Mouse (Mus musculus) kidney, adult 8-10 months (tissue): Measurements from ENCODE around the gene Crp.

ENCODE experiments used
- DNase-seq, 2 experiments: peaks; one replicate each; pipeline ENCODE4 v3.0.0; 2022

Crp gene

DNA sequence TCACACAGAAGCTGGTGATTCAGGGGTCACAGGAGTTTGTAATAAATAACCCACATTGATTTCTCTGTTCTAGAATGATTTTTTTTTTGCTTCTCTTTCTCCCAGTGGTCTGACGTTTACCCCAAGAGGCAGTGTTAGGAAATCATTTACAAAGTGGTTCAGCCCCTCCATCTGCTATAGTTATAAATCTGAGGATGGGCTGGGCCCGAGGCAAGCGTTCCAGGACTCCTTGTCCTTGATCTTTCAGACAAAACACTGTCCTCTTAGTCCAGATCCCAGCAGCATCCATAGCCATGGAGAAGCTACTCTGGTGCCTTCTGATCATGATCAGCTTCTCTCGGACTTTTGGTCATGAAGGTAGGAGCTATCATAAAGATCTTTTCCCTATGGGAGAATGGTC, at the start of gene Crp:
Crp (plus strand) TSS at position 212 of the 400 bp plus-strand sequence.
- no peak for DNase-seq

DNA sequence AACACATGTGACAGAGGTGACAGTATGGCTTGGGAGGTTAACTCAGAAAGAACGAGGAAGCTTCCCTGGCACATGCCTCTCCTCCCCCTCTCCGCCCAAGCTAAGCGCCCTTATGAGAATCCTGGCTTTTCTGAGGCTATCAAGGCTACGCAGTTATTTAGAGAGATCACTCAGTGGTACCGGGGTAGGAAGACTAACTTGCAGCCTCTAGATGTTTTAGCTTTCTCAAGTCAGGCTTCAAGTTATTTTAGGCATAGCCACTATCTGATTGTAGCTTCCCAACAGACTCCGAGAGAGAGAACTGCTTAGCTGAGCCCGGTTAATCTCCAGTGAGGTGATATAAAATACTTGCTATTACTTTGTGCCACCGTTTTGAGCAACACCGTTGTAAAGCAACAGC, 48.5 kb upstream of the Crp start:
- DNase-seq, result no peak

DNA sequence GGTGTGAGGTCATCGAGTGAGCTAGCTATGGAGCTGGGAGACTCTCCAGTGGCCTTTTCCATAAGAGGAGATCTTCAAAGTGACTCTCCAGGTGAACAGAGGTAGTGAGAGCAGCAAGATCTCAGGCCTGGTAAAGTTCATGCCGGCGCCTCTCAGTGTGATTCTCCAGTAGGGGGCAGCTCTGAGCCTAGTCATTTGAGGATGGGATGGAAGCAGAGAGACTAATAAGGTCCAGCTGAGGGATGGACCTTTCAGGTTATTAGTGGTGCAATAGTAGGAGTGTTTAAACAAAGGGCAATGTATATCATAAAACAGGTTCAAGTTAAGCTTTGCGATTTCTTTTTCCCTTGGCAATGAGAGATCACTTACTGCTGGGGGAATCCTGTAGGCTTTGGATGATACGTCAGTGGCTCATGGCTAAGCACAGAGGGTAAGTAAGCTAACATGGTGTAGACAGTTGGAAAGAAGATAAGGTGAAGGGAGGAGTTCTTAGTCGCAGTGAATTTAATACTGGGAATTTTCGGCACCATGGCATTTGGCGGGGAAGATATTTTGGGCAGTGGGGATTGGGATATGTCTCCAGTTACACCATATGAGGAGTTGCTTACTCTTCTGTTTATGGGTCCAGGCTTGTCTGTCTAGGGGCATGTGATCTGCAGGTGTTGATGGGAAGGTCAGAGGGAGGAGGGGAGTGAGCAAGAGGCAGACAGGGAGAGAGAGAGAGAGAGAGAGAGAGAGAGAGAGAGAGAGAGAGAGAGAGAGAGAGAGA, 47.2 kb upstream of the Crp start:
- peak in 1 of 2 experiments; percentile 29 for DNase-seq

DNA sequence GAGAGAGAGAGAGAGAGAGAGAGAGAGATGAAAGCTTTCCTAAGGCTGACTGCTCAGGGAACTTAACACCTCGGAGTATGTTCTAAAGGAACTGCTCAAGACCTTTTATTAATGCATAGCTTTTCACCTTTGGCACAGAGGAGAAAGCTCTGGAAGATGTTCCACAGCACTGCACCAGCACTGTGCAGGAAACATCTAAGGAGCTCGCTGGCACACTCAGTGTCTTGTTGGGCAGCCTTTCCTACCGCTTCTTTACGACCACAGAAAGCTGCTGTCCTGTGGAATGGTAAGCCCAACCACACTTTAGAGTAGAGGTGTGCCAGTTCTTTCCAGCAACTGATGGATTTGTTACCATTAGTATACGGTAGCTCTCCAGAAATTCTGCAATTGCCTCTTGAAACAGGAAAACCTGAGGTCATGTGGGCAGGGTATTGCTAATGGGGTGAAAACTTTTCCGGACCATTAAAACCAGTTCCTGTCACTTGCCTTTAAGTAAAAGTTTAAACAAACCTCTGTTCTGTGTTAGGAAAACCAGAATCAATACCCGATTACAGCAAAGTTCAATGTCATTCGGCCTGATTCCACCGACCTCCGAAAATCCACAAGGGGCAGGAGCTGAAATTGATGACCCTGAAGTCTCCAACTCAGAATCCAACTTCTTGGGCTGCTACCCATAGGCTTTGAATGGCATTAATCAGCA, 46.4 kb upstream of the Crp start:
- DNase-seq, result no peak

DNA sequence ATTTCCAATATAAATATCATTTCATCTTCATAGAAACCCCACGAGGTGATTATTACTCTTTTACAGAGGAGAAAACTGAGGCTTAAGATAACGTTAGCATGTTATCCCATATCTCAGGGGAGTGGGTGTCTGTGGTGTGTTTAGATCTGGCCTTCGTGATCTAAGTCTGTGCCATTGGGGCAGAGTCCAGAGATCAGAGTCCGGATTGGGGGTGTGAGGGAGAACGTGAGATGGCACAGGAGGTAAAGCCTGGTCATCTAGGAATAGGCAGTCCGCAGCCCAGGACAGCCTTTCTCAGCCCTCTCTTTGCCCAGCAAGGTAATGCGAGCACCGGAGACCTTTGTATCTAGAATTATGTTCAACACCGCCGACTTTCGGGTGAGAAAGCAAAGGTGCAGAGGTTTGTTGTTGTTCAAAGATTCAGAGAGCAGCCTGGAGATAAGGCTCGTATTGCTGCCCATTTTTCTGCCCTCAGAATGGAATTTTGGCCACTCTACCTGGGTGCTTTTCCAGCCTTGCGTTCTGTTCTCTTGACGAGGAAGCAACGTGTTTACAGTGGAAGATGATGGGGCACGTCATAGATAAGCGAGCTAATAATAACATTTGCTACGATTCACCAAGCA, 45.7 kb upstream of the Crp start:
- DNase-seq, result no peak

DNA sequence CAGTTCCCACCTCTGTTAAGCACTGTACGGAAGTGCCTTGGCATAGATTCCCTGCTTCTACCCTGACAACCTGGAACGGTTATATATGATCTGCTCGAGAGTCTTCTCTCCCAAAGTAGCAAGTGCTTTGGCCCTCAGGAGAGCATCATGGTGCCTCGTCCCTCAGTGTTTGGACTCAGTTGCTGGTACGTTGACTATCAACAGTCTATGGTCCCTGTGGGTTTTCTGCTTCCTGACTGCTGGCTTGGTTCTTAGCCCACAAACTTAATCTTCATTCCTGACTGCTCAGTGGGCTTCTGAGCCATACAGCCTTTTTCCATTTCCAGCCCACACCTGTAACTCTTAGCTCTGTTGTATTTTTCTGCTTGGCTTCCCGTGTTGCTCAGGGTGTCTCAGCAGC, 44.0 kb upstream of the Crp start:
- DNase-seq, result no peak

DNA sequence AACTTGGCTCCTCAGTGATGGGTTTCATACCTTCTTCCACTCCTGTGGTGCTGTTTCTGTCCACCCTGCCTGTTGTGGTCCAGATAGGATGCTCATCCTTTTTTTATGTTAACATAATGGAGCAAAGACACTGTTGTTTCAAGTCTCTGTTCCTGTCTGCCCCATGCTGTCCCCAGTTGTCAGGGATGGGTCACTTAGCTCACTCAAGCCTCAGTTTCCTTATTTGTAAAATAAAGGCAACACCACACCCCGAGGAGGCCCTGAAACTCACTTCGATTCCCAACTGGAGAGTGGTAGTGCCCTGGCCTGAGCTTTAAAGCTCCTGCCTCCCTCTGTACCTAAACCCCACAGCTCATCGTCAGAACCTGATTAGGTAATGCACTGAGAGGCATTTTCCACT, 40.6 kb upstream of the Crp start:
- DNase-seq, result no peak

DNA sequence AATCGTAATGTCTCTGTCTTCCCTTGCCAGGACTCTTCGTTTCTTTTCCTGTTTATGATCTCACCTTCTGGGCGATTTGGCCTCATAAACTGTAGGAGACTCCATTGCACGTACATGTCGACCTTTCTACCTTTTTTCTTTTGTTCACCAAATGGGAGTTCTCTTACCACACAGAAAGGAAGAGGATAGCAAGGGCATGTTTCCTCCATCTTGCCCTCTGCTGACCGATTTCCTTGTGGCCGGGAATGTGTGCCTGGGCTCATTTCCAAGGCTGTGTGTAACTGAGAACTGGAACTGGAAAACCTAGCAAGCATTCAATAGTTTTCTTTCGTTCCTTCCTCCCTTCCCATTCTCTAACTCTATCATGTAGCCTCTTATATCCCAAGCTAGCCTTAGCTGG, 38.2 kb upstream of the Crp start:
- DNase-seq, result no peak

DNA sequence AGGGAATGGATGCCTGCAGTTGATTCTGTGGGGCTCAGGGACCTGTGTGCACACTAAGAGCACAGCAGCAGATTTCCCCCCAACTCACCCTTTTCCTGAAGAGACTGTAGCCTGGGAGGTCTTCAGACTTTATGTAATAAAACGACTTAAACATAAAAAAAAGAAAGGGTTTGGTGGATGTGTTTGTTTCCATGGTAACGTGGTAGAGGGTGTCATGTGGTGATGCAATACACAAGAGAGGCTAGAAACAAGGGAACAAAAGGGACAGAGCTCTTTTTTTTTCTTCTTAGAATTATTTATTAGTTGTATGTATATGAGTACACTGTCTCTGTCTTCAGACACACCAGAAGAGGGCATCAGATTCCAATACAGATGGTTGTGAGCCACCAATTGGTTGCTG, 32.4 kb upstream of the Crp start:
- no peak for DNase-seq

DNA sequence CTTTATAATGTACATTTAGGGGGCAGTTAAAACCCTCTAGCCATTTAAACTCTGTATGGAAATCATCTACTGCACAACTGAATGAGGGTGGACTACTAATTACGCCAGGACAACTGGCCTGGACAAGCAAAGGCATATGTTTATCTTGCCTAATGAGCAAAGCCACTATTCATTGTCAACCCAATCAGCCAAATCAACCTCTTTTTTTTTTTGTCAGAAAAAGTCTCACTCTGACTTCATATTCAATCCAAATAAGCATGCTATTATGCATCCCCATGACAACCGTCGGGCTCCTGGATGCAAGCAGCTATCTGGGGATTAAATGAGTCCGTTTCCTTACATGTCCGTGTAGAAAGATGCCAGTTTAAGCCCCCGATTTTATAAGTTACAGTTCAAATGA, 30.3 kb upstream of the Crp start:
- no peak for DNase-seq

DNA sequence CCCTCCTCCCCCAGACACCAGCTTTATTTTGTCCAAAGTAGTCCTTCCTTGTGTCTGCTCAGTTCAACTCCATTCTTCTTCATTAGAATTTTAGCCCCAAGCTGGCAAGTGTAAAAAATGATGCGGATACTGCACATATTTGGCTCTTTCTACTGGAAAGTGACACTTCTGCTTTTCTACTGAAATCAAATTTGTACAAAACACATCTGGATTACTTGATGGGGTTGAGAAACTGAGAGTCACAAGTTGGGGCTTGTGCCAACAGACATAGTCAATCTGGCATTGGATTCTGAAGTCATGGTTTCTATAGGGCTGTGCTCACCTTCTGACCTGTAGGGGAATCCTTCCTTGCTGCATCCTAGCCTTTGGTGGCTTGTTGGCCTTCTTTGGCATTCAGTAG, 27.1 kb upstream of the Crp start:
- DNase-seq, result no peak

DNA sequence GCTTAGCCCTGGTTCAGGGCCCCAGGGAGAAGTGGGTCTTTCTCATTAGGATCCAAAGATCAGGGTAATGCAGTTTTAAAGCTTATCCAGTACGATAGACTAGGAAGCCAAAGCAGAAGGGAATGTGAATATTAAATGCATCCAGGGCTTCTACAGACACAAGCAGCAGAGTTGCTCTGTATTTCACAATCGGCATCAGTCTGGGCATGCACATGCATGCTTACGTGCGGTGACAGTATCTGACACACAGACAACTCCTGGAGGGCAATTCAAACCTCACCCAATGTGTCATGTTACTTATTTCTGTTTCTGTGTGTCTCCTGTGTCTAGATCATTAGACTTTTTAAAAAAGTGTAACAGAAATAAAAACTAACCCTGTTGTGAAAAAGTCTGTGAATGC, 17.1 kb upstream of the Crp start:
- DNase-seq, result no peak

DNA sequence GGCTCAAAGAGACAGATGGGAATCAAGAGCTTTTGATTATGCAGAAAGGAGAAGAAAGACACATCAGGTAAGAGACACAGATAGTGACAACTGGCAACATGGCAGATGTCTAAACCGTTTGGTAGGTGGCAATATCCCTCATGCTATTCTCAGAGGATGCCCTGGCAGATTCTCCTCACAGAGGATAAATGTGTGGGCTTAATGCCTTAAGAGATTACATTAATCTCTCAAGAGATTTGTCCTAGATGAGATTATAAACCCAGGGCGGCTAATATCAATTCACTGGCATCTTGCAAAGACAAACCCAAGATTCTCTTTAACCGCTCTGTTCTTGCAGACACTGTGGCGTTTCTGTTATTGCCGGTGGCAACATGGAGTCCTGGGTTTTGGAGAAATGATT, 14.3 kb upstream of the Crp start:
- no peak for DNase-seq

DNA sequence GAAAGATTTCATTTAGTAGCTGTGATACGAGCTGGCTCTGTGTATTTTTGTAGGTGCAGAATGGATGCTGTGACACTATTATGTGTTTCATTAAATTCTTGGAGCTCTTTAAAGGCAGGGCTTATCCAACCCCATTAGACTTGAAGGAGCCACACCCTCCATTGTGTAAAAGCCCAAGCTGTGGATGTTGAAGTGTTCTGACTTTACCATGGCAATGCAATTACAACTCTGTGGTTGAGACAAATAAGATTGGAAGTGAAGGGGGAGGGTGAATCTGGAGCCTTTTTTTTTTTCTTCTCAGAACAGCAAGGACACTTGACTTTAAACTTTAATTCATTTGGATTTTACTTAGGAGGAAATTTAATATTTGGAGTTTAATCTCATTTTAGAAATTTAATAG, 13.9 kb upstream of the Crp start:
- DNase-seq, result no peak

DNA sequence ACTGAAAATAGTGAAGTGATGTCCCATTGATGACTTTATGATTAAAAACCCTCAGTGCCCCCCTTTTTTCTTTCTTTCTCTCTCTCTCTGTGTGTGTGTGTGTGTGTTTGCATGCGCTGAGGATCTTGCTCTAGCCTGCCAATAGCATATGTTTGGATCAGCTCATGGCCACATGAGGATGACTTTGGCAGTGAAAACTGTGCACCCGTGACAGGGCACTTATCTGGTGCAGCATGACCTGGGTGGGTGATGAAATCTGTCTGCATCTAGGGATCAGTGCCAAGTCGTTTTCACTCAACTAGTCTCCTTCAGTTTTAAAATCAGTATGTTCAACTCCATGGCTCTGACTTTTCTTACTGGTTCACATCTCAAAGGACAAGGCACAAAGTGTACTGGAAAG, 12.7 kb upstream of the Crp start:
- DNase-seq, result no peak

DNA sequence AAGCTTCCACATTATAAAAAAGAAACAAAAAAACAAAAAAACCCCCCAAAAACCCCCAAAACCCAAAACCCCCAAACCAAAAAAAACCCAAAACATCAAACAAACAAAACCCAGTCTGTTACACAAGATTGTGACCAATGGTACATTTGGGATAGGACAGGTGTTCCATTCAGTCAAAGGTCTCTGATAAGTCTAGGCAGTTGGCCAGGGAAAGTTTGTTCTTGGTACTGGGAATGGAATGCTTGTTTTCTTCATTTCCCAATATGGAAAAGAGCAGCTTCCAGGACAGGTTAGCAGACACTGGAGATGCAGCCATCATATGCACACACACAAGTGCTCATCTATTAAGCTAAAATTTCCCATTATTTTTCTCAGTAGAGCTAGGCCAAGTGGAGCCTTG, 433 bp upstream of the Crp start:
- DNase-seq, result no peak

DNA sequence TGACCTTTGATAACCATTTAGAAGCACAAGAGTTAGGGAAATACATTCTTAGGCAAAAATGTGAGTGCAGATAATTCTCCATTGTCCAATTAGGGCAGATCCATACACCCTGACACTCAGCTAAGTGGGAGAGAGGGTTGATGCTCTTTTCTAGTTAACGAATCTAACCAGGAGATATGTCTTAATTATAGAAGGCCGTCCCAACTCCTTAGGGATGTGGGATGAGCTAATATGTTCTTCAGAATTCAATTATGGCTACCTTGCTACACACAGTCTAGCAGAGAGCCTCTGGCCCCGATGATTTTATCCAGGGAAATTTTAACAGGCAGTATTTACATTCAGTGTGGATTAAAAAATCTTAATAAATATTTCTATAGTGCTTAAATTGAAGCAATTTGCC, 3.0 kb downstream of the Crp start:
- no peak for DNase-seq

DNA sequence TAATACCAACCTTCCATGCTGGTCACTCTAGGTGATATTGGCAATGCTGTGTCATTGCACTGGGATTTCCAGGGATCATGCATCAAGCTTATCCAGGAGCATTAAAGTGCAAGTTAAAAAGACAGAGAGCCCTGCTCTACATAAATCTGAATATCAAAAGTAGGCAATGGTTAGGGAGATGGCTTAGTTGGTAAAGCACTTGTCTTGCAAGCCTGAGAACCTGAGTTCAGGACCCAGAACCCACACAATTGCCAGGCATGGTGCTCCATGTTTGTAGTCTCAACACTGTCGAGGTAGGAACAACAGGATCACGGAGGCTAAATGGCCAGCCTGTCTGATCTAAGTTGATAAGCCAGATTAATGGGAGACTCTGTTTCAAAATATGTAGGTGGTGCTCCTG, 3.5 kb downstream of the Crp start:
- no peak for DNase-seq

DNA sequence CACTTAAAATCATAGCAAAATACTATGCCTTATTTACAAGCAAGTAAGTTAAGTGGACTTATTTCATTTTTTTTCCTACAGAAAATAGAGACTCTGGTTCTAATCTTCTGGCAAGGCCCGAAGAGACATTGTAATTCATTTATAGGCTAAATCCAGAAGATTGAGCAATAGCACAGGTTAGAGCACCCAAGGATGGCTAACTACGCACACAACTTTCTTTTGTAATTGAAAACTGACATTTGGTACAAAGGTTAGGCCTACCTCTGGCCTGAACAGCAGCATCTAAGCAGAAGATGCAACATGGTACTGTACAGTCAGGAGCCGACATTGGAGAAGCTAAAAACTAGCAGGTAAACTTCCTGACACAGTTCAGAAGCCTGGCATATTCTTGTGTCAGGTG, 4.0 kb downstream of the Crp start:
- no peak for DNase-seq

DNA sequence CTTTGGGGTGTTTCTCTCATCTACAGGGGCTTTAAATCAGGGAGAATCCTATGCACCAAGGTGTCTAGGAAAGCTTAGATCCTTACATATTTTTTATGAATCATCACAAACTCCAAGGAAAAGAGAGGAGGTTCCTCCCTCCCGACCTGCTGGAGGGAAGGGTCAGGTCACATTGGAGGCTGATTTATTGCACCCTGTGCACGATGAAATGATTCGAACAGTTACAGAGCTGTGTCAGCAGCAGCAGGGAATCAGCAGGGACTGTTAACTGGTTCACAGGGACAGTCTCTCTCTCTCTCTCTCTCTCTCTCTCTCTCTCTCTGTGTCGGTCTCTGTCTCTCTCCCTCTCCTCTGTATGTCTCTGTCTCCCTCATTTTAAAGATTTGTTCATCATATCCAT, 6.9 kb downstream of the Crp start:
- no peak for DNase-seq

DNA sequence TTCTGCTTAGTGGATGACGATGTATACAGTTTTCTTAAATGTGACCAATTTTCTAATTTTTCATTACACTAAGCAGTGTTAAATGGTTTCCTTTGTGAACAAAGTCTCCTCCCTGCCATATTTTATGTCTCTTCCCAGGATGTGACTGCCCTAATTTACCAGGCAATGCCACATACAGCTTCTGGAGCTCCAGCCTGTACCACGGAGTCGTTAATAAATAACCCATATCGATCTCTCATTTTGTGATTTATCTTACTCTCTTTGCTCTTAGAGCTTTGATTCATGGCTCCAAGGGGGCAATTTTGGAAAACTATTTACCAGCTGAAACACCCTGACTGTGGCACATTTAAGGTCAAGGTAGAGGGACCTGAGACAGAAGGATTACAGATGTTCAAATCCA, 8.4 kb downstream of the Crp start:
- DNase-seq, result no peak

DNA sequence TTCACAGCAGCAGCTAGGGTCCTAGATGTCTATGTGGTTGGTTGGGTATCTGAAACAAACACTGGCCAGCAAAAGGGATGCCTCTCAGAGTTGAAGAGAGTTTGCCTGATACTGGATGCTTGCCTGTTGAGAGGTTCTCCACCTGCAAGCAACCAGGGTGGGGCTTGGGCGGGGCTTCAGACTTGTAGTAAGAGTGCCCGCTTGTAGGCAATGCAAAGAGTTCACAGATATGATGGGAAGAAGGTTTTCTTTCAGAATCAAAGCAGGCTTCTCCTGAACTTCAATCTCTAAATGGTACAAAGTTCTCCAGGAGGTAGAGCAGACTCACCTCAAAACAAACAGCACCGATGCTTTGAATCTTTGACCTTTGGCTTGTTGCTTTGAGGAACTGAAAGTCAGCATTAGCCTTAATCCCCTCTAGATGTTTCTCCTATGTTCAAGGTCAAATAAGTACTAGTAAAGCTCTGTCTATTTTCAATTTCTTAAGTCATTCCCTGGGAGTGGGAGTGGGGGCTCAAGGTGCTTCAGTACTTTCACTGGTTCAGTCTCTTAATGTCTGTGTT, 12.0 kb downstream of the Crp start:
- DNase-seq, result no peak

DNA sequence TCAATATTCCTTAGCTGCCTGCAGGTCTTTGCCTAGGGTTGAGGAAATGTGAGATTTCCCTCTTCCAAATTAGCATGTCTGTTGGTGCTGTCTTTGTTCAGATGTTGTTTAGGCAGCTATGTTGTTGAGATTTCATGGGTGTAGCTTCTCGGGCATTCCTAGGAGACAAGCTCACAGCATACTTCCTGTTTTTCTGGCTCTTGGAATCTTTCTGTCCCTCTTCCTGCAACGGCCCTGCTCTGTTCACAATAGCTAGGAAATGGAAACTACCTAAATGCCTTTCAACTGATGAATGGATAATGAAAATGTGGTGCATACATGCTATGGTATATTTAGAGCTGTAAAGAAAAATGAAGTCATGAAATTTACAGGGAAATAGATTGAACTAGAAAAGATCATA, 13.5 kb downstream of the Crp start:
- no peak for DNase-seq

DNA sequence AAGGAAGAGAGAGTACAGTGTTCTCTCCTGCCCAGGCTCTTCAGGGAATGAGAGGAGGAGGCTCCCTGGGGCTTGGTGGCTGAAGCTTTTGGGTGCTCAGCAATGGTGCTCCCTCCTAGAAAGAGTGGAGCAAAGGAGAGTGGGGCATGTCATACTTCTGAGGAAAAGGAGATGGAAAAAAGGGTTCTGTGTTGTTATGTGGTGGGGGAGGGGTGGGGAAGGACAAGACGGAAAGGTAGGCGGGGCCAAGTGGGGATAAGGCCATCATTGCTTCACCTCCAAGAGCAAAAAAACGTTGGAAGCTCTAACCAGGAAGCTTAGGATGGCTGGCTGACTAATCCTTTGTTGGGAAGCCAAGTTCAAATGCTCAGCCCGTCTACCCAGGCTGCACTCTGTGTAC, 14.1 kb downstream of the Crp start:
- DNase-seq, result no peak
